Mouse (Mus musculus): ENCODE results near the gene Nrcam. TPM values are rescaled to one million over a fixed set of nuclear protein-coding genes. Genes with fewer than 3 reads are reported as not detected.
"Not testable (repeated sequence)": the region's sequence is repeated elsewhere in the genome, so short reads cannot be mapped to it uniquely, and the experiment has no call there.

Nrcam gene
- polyA plus RNA-seq (2021) = 0.03 TPM

DNA sequence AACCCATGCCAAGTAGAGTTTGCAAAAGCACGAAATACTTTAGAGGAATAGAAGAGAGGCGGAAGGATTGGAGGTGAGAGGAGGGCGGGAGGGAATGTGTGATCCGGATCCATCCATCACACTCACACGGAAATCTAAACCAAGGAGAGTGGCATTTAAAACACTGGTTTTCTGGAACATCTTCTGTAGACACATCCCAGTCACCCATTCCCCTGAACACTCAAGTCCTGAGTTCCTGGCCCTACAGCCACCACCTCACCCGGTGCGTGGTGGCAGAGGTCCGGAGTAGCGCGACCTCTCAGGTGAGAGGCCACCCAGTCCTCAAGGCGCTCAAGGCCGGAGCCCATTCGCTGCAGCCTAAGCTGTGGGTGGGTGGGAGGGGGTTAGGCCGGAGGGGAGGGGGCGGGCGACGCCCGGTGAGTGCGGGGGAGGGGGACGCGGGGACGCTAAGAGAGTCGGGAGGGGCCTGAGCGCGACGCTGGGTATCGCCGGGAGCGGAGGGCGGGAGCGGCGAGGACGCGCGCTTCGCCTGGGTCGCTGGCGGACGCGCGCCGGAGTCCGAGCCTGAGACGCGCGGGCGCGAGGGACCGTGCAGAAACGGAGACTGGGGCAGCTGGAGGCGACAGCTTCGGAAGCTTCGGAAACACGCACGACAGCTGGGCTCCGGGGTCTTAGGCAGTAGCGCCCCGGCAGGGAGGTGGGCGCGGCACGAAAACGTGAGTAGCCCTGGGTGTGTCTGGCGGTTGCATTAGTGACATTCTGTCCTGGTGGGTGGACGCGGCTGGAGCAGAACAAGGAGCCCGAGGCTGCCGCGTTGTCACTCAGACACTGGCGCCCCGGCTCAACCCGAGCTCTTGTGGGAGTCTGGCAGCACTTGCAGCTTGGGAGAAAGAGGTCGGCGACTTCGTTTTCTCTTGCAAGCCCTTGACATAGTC lies at the start of gene Nrcam:
Nrcam (plus strand) TSS at position 505 of the 935 bp plus-strand sequence.
- peaks cover 14% of the 10 kb centered on the region for H3K27me3 ChIP-seq
- ATAC-seq (peak; percentile 58), DNase-seq (ENCODE audit: low read depth, low spot score) (no peak)
- ChIA-PET POLR2A (no interaction called here), CTCF (no interaction called here)
- in situ Hi-C loops (cut with MboI; ENCODE audit: low pct_unique_long_range_greater_than_20kb) = no loop called here
- TF ChIP-seq CTCF (IDR thresholded peaks at IDR 0.05) = no peak

DNA sequence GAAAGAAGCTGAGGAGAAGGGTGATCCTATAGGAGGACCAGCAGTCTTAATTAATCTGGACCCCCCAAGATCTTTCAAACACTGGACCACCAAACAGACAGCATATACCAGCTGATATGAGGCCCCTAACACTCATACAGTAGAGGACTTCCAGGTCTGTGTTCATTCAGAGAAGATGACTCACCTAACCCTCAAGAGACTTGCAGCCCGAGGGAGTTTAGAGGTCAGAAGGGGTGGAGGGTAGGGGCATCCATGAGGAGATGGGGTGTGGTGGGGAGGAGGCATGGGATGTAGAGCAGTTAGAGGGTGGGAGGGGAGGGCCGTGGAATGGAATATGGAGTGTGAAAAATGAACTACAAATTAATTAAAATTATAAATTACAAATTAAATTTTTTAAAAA lies 48.5 kb upstream of the Nrcam start:
- CTCF ChIA-PET = interaction anchor here (1.7 kb wide), 1 partner anchor 10 kb away, joined by 6 read pairs; no protein-coding TSS in a partner anchor
- ATAC-seq; POLR2A ChIA-PET; in situ Hi-C loops (cut with MboI; ENCODE audit: low pct_unique_long_range_greater_than_20kb); H3K27me3 ChIP-seq; DNase-seq (ENCODE audit: low read depth, low spot score): not testable (repeated sequence)

DNA sequence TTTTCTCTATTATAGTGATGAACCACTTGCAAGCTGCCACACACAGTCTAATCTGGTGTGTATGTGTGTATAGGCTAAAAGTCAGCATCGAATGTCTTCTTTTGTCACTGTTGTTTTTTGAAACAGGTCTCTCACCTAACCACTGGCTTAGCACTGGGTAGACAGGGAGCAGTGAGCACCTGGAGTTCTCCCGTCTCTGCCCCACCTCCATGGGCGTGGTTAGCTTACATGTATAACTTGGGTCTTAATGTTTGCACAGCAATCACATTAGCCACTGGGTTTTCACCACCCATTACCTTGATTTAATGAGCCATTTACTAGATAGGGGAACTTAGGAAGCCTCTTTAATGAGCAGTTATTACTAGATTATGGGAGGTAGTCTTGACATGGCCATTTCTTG lies 47.2 kb upstream of the Nrcam start:
- H3K27me3 ChIP-seq = no peaks in the 10 kb centered on the region
- no peak for TF ChIP-seq CTCF (IDR thresholded peaks at IDR 0.05)
- ChIA-PET CTCF (interaction anchor here (1.7 kb wide), 1 partner anchor 9 kb away, joined by 6 read pairs; no protein-coding TSS in a partner anchor), POLR2A (no interaction called here)
- ATAC-seq (no peak), DNase-seq (ENCODE audit: low read depth, low spot score) (no peak)
- in situ Hi-C loops (cut with MboI; ENCODE audit: low pct_unique_long_range_greater_than_20kb) = no loop called here

DNA sequence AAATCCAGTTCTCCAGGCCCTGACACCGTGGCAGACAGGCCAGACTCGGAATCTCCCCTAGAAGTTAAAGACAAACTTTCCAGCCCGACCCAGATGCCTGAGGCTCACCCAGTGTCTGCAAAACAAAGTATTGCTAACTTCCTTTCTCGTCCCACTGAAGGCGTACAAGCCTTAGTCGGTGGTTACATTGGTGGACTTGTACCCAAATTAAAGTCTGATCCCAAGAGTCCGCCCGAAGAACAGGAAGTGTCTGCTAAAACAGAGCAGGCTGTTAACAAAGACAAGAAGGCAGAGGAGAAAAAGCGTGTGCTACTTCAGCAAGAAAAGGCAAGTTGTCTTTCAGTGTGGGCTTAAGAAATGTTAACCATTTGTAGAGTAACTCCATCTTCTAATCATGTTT lies 45.3 kb upstream of the Nrcam start:
- ChIA-PET POLR2A (no interaction called here), CTCF (no interaction called here)
- ATAC-seq (no peak), DNase-seq (ENCODE audit: low read depth, low spot score) (no peak)
- H3K27me3 ChIP-seq = no peaks in the 10 kb centered on the region
- in situ Hi-C loops (cut with MboI; ENCODE audit: low pct_unique_long_range_greater_than_20kb) = no loop called here
- TF ChIP-seq CTCF (IDR thresholded peaks at IDR 0.05) = no peak

DNA sequence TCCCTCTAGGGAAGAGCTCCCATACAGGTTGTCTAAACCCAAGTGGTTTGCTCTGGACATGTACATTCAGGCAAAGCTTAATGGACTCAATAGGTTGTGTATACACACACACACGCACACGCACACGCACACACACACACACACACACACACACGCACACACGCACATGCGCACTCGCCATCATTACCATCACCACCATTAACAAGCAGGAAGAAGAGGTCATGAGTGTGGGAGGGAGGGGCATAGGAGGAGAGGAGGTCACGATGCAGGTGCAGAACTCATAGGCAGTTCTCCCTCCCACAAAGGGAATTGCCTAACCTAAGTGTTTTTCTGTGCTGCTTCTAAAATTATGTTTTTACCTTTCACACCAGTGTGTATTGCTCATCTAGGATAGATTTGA lies 41.7 kb upstream of the Nrcam start:
- in situ Hi-C loops (cut with MboI; ENCODE audit: low pct_unique_long_range_greater_than_20kb) = no loop called here
- TF ChIP-seq CTCF (IDR thresholded peaks at IDR 0.05) = no peak
- H3K27me3 ChIP-seq = no peaks in the 10 kb centered on the region
- ATAC-seq = no peak
- no peak for DNase-seq (ENCODE audit: low read depth, low spot score)
- ChIA-PET POLR2A (no interaction called here), CTCF (interaction anchor here (1.2 to 1.6 kb wide), 3 partner anchors 10 to 27 kb away, joined by 3 to 4 read pairs (median 4); no protein-coding TSS in a partner anchor)

DNA sequence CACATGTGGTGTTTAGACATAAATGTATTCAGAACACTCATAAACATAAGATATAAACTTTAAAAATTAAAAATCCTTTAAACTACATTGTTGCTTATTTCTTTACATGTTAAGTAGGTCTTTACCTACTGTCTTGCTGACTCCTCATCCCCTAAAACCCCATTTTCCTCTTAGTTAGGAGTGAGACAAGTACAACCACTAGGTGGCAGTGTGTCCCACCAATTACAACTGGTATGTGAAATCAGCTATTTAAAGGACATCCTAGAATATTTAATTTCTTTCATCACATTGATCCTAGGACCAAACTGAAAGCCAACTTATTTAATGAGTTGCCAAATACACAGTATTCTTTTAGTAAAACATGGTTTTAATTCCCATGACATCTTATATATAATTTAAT lies 36.4 kb upstream of the Nrcam start:
- no peak for DNase-seq (ENCODE audit: low read depth, low spot score)
- CTCF ChIA-PET = interaction anchor here (0.8 to 1.4 kb wide), 3 partner anchors 17 to 97 kb away, joined by 3 to 4 read pairs (median 3); no protein-coding TSS in a partner anchor
- ATAC-seq = peak; percentile 69
- H3K27me3 ChIP-seq = no peaks in the 10 kb centered on the region
- TF ChIP-seq CTCF (IDR thresholded peaks at IDR 0.05) = peak; percentile 54
- POLR2A ChIA-PET = no interaction called here
- in situ Hi-C loops (cut with MboI; ENCODE audit: low pct_unique_long_range_greater_than_20kb) = no loop called here

DNA sequence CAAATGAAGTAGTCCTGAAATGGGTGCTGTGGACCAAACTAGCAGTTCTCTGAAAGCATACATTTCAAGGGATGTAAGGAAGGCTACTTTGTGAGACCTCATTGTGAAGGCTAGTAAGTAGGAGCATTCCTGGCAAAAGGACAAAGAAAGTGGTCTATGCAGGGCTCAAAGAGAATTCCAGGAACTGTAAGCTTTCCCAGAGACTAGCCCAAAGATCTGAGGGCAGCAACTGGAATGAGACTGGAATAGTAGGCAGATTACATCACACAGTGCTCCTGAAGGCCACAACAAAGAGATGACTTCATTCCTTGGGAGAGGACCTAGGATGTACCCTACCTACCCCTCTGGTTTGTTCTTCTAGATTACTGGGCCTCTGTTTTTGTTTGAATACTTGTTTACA lies 27.9 kb upstream of the Nrcam start:
- ChIA-PET POLR2A (no interaction called here), CTCF (interaction anchor here (2.2 kb wide), 1 partner anchor 11 kb away, joined by 9 read pairs; no protein-coding TSS in a partner anchor)
- no peaks in the 10 kb centered on the region for H3K27me3 ChIP-seq
- no peak for ATAC-seq
- no peak for DNase-seq (ENCODE audit: low read depth, low spot score)
- in situ Hi-C loops (cut with MboI; ENCODE audit: low pct_unique_long_range_greater_than_20kb) = no loop called here
- no peak for TF ChIP-seq CTCF (IDR thresholded peaks at IDR 0.05)

DNA sequence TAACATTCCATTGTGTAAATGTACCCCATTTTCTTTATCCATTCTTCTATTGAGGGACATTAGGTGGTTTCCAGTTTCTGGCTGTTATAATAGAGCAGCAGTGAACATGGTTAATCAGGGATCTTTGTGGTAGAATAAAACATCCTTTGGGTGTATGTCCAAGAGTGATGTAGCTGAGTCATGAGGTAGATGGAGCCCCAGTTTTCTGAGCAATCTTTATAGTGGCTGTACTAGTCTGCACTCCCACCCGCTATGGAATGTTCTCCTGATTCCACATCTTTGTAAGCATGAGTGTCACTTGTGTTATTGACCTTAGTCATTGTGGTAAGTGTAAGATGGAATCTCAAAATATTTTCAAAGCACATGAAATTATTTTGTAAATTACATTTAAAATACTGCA lies 24.7 kb upstream of the Nrcam start:
- in situ Hi-C loops (cut with MboI; ENCODE audit: low pct_unique_long_range_greater_than_20kb) = no loop called here
- no peak for TF ChIP-seq CTCF (IDR thresholded peaks at IDR 0.05)
- ATAC-seq = no peak
- no peaks in the 10 kb centered on the region for H3K27me3 ChIP-seq
- POLR2A ChIA-PET = no interaction called here
- no peak for DNase-seq (ENCODE audit: low read depth, low spot score)
- CTCF ChIA-PET = no interaction called here

DNA sequence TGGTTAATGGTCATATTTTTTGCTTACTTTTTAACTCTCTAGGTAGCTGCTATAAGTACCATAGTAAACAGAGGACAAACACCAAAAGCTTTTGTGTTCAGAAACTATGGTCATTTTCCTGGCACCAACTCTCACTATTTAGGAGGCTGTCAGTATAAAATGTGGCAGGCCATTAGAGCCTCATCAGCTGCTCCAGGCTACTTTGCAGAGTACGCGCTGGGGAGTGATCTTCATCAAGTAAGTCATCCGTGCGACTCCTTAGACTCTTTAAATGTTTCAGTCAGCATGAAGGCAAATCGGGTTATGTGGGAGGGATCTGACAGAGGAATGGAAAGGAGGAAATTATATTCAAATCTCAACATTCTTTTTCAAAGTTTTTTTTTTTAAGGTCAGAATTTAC lies 23.8 kb upstream of the Nrcam start:
- in situ Hi-C loops (cut with MboI; ENCODE audit: low pct_unique_long_range_greater_than_20kb) = no loop called here
- no peaks in the 10 kb centered on the region for H3K27me3 ChIP-seq
- no peak for ATAC-seq
- POLR2A ChIA-PET = no interaction called here
- CTCF ChIA-PET = no interaction called here
- no peak for DNase-seq (ENCODE audit: low read depth, low spot score)
- no peak for TF ChIP-seq CTCF (IDR thresholded peaks at IDR 0.05)

DNA sequence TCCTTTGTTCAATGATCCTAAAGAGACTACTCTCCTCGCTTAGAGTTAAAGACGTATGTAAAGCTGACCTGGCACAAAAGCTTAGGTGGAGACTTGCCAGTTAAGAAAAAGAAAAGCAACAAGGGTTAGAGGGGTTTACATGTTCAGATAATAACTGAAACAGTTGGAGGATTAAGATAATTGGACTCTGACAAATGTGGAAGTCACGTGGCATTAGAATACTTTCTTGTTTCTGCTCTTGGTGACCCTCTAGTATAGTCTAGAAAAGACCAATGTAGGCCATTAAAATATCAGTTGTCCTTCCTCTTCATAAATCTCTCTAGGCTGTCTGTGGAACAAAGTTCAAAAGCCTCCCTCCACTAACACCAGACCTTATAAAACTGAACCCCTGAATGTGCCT lies 20.5 kb upstream of the Nrcam start:
- no peak for TF ChIP-seq CTCF (IDR thresholded peaks at IDR 0.05)
- no peaks in the 10 kb centered on the region for H3K27me3 ChIP-seq
- no peak for ATAC-seq
- POLR2A ChIA-PET = no interaction called here
- CTCF ChIA-PET = interaction anchor here (2.6 kb wide), 1 partner anchor 18 kb away, joined by 7 read pairs; no protein-coding TSS in a partner anchor
- DNase-seq (ENCODE audit: low read depth, low spot score) = no peak
- in situ Hi-C loops (cut with MboI; ENCODE audit: low pct_unique_long_range_greater_than_20kb) = no loop called here

DNA sequence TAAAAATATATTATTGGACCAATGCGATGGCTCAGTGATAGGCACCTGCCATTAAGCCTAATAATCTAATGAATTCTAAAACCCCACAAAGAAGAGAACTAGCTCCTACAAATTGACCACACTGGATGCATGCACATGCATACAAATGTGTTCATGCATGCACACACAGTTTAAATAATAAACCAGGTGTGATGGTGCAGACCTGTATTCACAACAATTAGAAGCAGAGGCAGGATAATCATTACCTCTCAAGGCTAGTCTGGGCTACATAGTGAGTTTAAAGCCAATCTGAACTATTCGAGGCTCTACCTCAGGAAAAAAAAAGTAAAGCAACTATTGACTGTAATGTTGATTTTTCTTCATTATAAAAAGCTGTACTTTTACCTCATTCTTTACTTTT lies 13.5 kb upstream of the Nrcam start:
- no peak for ATAC-seq

More for the DNA sequence above, 13.5 kb upstream of the Nrcam start:
- ChIA-PET POLR2A (no interaction called here), CTCF (interaction anchor here (1.5 kb wide), 1 partner anchor 25 kb away, joined by 5 read pairs; no protein-coding TSS in a partner anchor)
- in situ Hi-C loops (cut with MboI; ENCODE audit: low pct_unique_long_range_greater_than_20kb) = no loop called here
- DNase-seq (ENCODE audit: low read depth, low spot score) = no peak
- no peak for TF ChIP-seq CTCF (IDR thresholded peaks at IDR 0.05)
- no peaks in the 10 kb centered on the region for H3K27me3 ChIP-seq

Measured in Patski (cell line).